Mouse (Mus musculus) megakaryocyte, embryonic 14.5 days (primary cell): ENCODE measurements at regions not wholly inside any gene's neighbourhood (a gene's known extent, or its start where the extent isn't known, plus 50 kb on each side); places are given as distances from the start of the nearest gene placed in this dataset.

Experiments used
- FLI1 ChIP-seq: IDR thresholded peaks from 2 replicates; pipeline ENCODE4 v1.6.1; 2012; ENCODE audit warnings: low read length, inconsistent platforms, mixed read lengths
- GATA1 ChIP-seq: IDR thresholded peaks from 3 replicates; pipeline ENCODE4 v1.6.1; 2012; ENCODE audit warnings: mixed read lengths, low read length, inconsistent platforms, borderline replicate concordance

DNA sequence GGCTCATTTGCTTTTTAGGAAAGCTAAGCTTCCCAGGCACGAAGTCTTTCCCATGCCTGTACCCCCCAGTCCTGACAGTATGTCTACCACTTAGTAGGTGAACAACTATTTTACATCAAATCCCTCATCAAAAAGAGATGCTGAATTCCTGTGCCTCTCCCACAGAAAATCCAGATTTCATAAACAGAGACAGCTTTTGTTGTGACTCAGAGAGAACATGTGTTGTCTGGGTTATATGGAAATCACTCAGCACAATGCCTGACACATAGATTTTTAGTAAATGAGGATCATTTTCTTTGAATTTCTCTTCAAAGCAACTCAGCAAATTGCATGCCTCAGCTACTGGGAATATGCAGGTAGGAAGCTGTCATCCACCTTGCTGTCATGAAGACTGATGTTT, 193.5 kb downstream of the Usp46 start:
- no peak for TF ChIP-seq FLI1
- TF ChIP-seq GATA1: no peak
